Mouse (Mus musculus): ENCODE results near the gene Pla2g16.
A peak's percentile ranks its signal among the peaks of the same experiment; 100 is the strongest.

The Pla2g16 gene

GRCm38 (mm10) chr19:7557328-7557822 is at the start of gene Pla2g16:
TSS of gene Pla2g16 (plus strand) at chr19:7557459.
- DNase-seq (ENCODE audit: low read depth, low spot score): peak; percentile 28

GRCm38 (mm10) chr19:7508026-7508425 is 49.2 kb upstream of the Pla2g16 start:
- DNase-seq (ENCODE audit: low read depth, low spot score): no peak

- DNase-seq (ENCODE audit: low read depth, low spot score): no peak
Measured at GRCm38 (mm10) chr19:7516437-7516836, 40.8 kb upstream of the Pla2g16 start.

- no peak for DNase-seq (ENCODE audit: low read depth, low spot score)
Measured at GRCm38 (mm10) chr19:7521619-7522018, 35.6 kb upstream of the Pla2g16 start.

GRCm38 (mm10) chr19:7522856-7523255 is 34.4 kb upstream of the Pla2g16 start:
- DNase-seq (ENCODE audit: low read depth, low spot score): no peak

GRCm38 (mm10) chr19:7523292-7523691 is 34.0 kb upstream of the Pla2g16 start:
- DNase-seq (ENCODE audit: low read depth, low spot score): no peak

- DNase-seq (ENCODE audit: low read depth, low spot score): no peak
Measured at GRCm38 (mm10) chr19:7523781-7524180, 33.5 kb upstream of the Pla2g16 start.

GRCm38 (mm10) chr19:7524879-7525278 is 32.4 kb upstream of the Pla2g16 start:
- no peak for DNase-seq (ENCODE audit: low read depth, low spot score)

- DNase-seq (ENCODE audit: low read depth, low spot score): peak; percentile 43
Measured at GRCm38 (mm10) chr19:7528639-7529428, 28.4 kb upstream of the Pla2g16 start.

- no peak for DNase-seq (ENCODE audit: low read depth, low spot score)
Measured at GRCm38 (mm10) chr19:7531906-7532305, 25.4 kb upstream of the Pla2g16 start.

- DNase-seq (ENCODE audit: low read depth, low spot score): no peak
Measured at GRCm38 (mm10) chr19:7533891-7534290, 23.4 kb upstream of the Pla2g16 start.

- no peak for DNase-seq (ENCODE audit: low read depth, low spot score)
Measured at GRCm38 (mm10) chr19:7548924-7549323, 8.3 kb upstream of the Pla2g16 start.

- DNase-seq (ENCODE audit: low read depth, low spot score): no peak
Measured at GRCm38 (mm10) chr19:7551550-7552300, 5.5 kb upstream of the Pla2g16 start.

GRCm38 (mm10) chr19:7552301-7552673 is 5.0 kb upstream of the Pla2g16 start:
- DNase-seq (ENCODE audit: low read depth, low spot score): no peak

GRCm38 (mm10) chr19:7553441-7553840 is 3.8 kb upstream of the Pla2g16 start:
- DNase-seq (ENCODE audit: low read depth, low spot score): no peak

- DNase-seq (ENCODE audit: low read depth, low spot score): no peak
Measured at GRCm38 (mm10) chr19:7554881-7555280, 2.4 kb upstream of the Pla2g16 start.

- DNase-seq (ENCODE audit: low read depth, low spot score): no peak
Measured at GRCm38 (mm10) chr19:7556641-7557040, 618 bp upstream of the Pla2g16 start.

- DNase-seq (ENCODE audit: low read depth, low spot score): no peak
Measured at GRCm38 (mm10) chr19:7557844-7558243, 585 bp downstream of the Pla2g16 start.

- DNase-seq (ENCODE audit: low read depth, low spot score): no peak
Measured at GRCm38 (mm10) chr19:7558675-7559074, 1.4 kb downstream of the Pla2g16 start.

- no peak for DNase-seq (ENCODE audit: low read depth, low spot score)
Measured at GRCm38 (mm10) chr19:7559986-7560385, 2.7 kb downstream of the Pla2g16 start.

GRCm38 (mm10) chr19:7561456-7561855 is 4.2 kb downstream of the Pla2g16 start:
- no peak for DNase-seq (ENCODE audit: low read depth, low spot score)

- DNase-seq (ENCODE audit: low read depth, low spot score): no peak
Measured at GRCm38 (mm10) chr19:7562601-7563129, 5.4 kb downstream of the Pla2g16 start.

All from retina, postnatal 7 days (tissue).